Mouse (Mus musculus) limb, embryonic 10.5 days (tissue): Measurements from ENCODE around the gene Hoxb4. TPM values are rescaled to one million over a fixed set of nuclear protein-coding genes. Genes with fewer than 3 reads are reported as not detected.

Source experiments
- DNase-seq: peaks from one replicate; pipeline ENCODE4 v3.0.0-alpha.2; 2017; ENCODE audit warnings: low spot score
- H3K27ac ChIP-seq: fragments of 300-500 bp; sonication (generic); 2 replicates; pipeline ENCODE4 v1.5.1; 2016; ENCODE audit warnings: mild to moderate bottlenecking
- H3K27me3 ChIP-seq: fragments of 300-500 bp; sonication (generic); 2 replicates; pipeline ENCODE4 v1.6.1; 2016; ENCODE audit warnings: low read depth, mild to moderate bottlenecking; ENCODE audit not compliant: poor library complexity, severe bottlenecking
- H3K36me3 ChIP-seq: fragments of 300-500 bp; sonication (generic); 2 replicates; pipeline ENCODE4 v1.6.1; 2016; ENCODE audit warnings: mild to moderate bottlenecking, moderate library complexity
- H3K4me1 ChIP-seq: fragments of 300-500 bp; sonication (generic); 2 replicates; pipeline ENCODE4 v1.6.1; 2016
- H3K4me3 ChIP-seq: fragments of 300-500 bp; sonication (generic); 2 replicates; pipeline ENCODE4 v1.5.1; 2016; ENCODE audit warnings: mild to moderate bottlenecking, moderate library complexity
- H3K9me3 ChIP-seq: fragments of 300-500 bp; sonication (generic); replicated peaks from 2 replicates; pipeline ENCODE4 v1.6.1; 2016; ENCODE audit warnings: mild to moderate bottlenecking
- WGBS: fragments of 180-500 bp; shearing (Covaris S2); methylation state at CpG from one replicate; pipeline ENCODE4 v1.1.7; 2016; 5-methylcytosine and 5-hydroxymethylcytosine counted together
- polyA plus RNA-seq: library from polyadenylated mRNA; unstranded; fragments of >200 nt; fragmentation: Nextera tagmentation; extraction: Ambion mirVana; gene quantifications from 2 replicates; pipeline ENCODE4 v1.2.1, GENCODE M21; 2016

The Hoxb4 gene
- polyA plus RNA-seq = 0.89 and 1.2 TPM in 2 replicates

DNA sequence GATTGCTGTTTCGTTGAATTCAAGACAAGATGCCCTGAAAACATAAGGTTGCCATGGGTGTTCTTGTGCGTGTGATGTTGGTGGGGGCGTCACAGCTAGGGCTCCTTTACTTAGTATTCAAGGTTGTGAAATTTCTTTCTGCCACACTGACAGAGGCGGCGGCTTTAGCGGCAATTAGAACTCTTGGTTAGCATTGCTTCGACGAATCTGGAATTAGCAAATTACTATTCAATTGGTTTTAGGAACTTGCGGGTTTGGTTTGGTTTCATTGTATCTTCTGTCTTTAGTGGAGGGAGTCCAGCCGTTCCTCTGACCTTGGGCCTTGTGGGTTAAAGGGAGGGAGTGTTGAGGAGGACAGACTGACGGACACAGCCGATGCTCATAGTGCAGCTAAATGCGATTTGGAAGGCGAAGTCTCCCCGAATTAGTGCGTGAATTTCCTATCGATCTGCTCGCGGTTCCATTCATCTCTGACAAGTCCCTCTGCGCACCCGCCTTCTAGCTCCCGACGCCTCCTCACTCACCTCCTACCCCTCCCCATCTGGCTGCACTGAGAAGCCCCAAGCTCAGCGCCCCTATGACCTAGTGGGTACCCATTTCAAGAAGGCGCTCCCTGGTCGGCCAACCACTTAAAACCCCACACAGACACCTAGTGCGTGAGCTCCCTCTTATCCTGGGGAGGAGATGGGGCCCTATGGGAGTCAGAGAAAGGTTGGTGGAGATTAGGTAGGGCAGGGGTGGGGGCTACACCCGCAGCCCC is at the start of gene Hoxb4:
TSS of gene Hoxb4 (plus strand) at position 660 of the 760 bp plus-strand sequence.
- peak within 1 kb of the TSS; percentile 73 for H3K4me3 ChIP-seq
- H3K36me3 ChIP-seq = no peaks in the 10 kb centered on the region
- peak within 1 kb of the TSS; percentile 94 for H3K27ac ChIP-seq
- WGBS = 2% methylated on average over 28 of the region's 28 CpGs
- DNase-seq = peak; percentile 66
- peaks cover 98% of the 10 kb centered on the region for H3K4me1 ChIP-seq
- no peaks in the 10 kb centered on the region for H3K9me3 ChIP-seq
- H3K27me3 ChIP-seq = peaks cover 96% of the 10 kb centered on the region

DNA sequence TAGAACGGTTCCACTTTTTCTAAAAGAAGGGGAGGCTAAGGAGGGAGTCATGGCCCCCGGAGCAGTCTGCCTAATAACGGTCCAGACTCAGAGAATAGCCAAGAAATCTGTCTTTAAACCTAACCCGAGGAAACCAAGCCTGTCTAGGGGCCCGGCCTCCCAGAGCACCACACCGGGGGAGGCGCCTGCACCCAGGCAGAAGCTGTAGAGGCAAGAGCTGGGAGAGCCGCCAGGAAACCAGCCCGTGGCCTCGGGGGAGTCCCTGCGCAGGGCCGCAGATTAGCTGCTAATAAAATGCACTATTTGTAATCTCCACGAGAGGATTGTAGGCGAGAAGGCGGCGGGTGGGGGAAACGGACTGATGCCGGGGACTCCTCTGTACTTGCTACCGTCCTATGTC is 48.2 kb upstream of the Hoxb4 start:
- 1% methylated on average over 19 of the region's 19 CpGs for WGBS
- H3K4me3 ChIP-seq = peak overlapping the region; percentile 50
- H3K27me3 ChIP-seq = peaks cover 100% of the 10 kb centered on the region
- peak; percentile 66 for DNase-seq
- H3K9me3 ChIP-seq = no peaks in the 10 kb centered on the region
- H3K27ac ChIP-seq = no peak overlapping the region
- no peaks in the 10 kb centered on the region for H3K36me3 ChIP-seq
- H3K4me1 ChIP-seq = peaks cover 55% of the 10 kb centered on the region

DNA sequence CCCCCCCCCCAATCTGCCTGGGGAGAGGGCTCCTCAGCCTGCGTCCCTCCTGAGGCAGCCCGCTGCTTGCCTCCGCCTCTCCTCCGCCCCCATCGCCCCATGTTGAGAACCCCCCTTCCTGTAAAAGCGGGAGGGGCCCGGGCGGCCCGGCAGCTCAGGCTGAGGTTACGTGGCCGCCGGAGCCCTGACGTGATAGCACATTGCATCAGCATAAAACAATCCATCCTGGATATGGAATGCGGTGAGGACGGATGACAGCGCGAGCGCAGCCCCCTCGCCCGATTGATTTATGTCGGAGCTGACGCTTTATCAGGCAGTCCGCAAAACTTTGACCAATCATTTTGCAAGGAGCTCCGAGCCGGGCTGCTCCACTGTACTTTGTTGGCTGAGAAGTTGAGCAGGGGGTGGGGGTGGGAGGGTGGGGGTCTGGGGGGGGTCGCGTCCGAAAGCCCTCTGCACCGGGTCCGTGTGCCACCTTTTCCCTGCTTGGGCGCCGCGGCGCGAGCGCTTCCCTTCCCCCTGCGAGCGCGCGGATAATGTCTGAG is 47.0 kb upstream of the Hoxb4 start, which contains the start of gene Hoxb9:
TSS of gene Hoxb9 (plus strand) at position 462 of the 545 bp plus-strand sequence.
- H3K9me3 ChIP-seq = no peaks in the 10 kb centered on the region
- DNase-seq = peak; percentile 67
- under 1% methylated on average over 40 of the region's 40 CpGs for WGBS
- peaks cover 100% of the 10 kb centered on the region for H3K27me3 ChIP-seq
- H3K4me1 ChIP-seq = peaks cover 48% of the 10 kb centered on the region
- H3K4me3 ChIP-seq = peak within 1 kb of the TSS; percentile 50
- no peaks in the 10 kb centered on the region for H3K36me3 ChIP-seq
- H3K27ac ChIP-seq = peak within 1 kb of the TSS; percentile 76

DNA sequence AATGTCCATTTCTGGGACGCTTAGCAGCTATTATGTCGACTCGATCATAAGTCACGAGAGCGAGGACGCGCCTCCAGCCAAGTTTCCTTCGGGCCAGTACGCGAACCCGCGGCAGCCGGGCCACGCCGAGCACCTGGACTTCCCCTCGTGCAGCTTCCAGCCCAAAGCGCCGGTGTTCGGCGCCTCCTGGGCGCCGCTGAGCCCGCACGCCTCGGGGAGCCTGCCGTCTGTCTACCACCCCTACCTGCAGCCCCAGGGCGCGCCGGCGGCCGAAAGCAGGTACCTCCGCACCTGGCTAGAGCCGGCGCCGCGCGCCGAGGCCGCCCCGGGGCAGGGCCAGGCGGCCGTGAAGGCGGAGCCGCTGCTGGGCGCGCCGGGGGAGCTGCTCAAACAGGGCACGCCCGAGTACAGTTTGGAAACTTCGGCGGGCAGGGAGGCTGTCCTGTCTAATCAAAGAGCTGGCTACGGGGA is 46.5 kb upstream of the Hoxb4 start:
- Histone ChIP-seq H3K9me3 (no peaks in the 10 kb centered on the region), H3K27me3 (peaks cover 100% of the 10 kb centered on the region), H3K4me3 (peak overlapping the region; percentile 50), H3K4me1 (peaks cover 44% of the 10 kb centered on the region), H3K36me3 (no peaks in the 10 kb centered on the region), H3K27ac (peak overlapping the region; percentile 76)
- WGBS = under 1% methylated on average over 52 of the region's 52 CpGs
- DNase-seq = no peak

DNA sequence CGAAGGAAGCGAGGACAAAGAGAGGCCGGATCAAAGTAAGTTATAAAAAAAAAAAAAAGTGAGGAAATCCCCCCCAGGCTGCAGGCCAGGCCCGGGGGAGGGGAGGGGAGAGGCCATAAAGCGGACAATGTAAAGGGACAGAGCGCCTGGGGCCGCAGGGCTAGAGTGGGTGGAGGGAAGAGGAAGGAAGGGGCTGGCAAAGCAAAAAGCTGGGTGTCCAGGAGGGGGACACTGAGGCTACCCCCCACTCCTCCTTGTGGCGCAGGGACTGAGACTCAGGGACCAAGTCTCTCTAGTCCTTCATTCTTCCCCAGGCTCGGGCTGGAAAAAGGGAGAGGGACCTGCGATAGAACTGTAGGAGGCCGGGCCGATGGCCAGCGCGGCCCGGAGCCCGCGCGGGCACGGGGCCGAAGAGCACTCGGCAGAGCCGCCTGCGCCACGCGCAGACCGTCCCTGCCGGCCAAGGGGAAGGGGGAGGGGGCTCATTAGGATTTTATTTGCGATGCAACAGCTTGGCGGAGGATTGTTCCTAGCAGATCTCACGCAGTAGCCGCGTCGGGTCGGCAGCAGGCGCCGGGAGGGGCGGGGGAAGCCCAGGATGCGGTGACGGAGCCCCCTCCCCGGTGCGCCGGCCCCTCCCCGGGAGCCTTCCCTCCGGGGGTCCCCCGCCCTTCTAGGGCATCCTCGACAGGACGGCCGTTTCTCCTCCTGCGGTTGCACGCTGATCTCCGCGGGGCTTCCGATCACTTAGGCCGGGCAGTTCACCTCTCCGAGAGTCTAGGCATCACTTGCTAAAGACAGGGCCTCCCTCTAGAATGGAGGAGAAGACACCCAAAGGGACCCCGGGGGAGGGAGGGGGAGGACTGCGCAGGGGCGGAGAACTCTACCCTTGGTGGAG is 45.8 kb upstream of the Hoxb4 start:
- Histone ChIP-seq H3K27ac (peak overlapping the region; percentile 76), H3K9me3 (no peaks in the 10 kb centered on the region), H3K4me1 (peaks cover 50% of the 10 kb centered on the region), H3K27me3 (peaks cover 100% of the 10 kb centered on the region), H3K36me3 (no peaks in the 10 kb centered on the region), H3K4me3 (peak overlapping the region; percentile 50)
- DNase-seq = peak; percentile 69
- WGBS = under 1% methylated on average over 56 of the region's 58 CpGs

DNA sequence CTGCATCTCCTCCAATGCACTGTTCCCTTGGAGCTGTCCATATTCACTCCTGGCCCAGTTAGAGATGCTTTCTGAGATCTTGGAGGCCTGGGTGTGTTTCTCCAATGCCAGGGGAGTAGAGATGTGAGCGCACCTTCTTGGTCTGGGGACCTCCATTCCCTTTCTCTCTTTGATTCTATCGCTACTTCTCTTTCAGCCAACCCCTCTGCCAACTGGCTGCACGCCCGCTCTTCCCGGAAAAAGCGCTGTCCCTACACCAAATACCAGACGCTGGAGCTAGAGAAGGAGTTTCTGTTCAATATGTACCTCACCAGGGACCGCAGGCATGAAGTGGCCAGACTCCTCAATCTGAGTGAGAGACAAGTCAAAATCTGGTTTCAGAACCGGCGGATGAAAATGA is 43.6 kb upstream of the Hoxb4 start:
- 13% methylated on average over 10 of the region's 10 CpGs for WGBS
- Histone ChIP-seq H3K4me3 (no peak overlapping the region), H3K27ac (no peak overlapping the region), H3K4me1 (peaks cover 62% of the 10 kb centered on the region), H3K36me3 (no peaks in the 10 kb centered on the region), H3K27me3 (peaks cover 100% of the 10 kb centered on the region), H3K9me3 (no peaks in the 10 kb centered on the region)
- no peak for DNase-seq

DNA sequence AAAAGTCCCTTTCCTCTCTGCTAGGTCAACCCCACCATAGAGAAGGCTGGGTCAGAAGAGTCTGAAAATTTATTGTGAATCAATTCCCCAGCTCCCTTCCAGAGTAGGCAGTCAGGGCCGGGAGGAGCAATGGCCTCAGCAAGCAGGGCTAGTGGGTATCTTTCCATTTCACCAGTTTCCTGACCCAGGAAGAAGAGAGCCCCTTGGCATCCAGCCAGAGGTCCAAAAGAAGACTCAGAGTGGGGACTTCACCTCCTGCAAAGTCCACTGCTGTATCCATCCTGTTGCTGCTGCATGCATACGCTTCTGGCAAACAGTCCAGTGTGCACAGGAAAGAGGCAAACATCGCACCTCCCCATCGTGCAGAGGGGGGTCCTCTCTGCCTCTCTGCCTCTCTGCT is 42.2 kb upstream of the Hoxb4 start:
- Histone ChIP-seq H3K4me3 (no peak overlapping the region), H3K27me3 (peaks cover 100% of the 10 kb centered on the region), H3K9me3 (no peaks in the 10 kb centered on the region), H3K27ac (no peak overlapping the region), H3K4me1 (peaks cover 52% of the 10 kb centered on the region), H3K36me3 (no peaks in the 10 kb centered on the region)
- no peak for DNase-seq
- 18% methylated on average over 4 of the region's 4 CpGs for WGBS

DNA sequence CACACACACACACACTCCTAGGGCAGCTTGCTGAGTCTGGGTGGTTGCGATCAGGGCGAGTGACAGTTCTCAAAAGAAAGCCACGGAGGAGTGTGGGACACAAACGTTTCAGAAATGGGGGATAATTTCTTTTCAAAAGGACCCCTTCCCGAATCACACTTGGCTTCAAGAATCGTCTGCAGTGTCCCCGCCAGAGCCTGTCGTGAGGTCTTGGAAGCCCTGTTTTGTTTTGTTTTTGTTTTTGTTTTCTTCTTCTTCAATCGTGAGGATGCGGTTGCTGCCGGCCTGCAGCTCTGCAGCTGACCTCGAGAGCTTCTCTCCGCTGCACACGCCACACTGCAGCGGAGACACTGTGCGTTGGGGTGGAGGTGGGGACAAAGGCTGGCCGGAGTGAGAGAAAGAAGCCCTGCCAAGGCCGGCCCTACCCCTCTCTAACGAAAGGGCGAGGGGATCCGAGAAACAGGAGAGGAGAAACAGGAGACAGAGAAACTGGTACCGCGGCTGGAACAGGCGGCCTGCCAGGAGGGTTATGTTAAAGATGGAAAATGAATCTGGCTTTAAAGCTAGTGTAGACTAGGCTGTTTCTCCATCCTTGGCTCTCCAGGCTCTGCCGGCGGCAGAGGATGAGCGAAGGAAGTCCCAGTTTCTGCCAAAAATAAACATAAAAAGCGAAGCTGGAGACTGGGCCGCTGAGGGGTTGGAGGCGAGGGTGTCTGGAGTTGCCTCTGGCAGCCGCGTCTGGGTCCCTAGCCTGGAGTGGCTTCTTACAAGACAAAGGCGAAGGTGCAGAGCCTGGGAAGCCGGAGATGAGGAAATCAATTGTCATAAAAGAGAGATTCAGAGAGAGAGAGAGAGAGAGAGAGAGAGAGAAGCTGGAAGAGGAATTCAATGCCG is 40.7 kb upstream of the Hoxb4 start:
- peaks cover 52% of the 10 kb centered on the region for H3K4me1 ChIP-seq
- WGBS = 2% methylated on average over 35 of the region's 35 CpGs
- peaks cover 99% of the 10 kb centered on the region for H3K27me3 ChIP-seq
- DNase-seq = no peak
- peak overlapping the region; percentile 37 for H3K4me3 ChIP-seq
- H3K9me3 ChIP-seq = no peaks in the 10 kb centered on the region
- H3K27ac ChIP-seq = peak overlapping the region; percentile 46; the same call in 1 of the 2 replicates
- H3K36me3 ChIP-seq = no peaks in the 10 kb centered on the region

DNA sequence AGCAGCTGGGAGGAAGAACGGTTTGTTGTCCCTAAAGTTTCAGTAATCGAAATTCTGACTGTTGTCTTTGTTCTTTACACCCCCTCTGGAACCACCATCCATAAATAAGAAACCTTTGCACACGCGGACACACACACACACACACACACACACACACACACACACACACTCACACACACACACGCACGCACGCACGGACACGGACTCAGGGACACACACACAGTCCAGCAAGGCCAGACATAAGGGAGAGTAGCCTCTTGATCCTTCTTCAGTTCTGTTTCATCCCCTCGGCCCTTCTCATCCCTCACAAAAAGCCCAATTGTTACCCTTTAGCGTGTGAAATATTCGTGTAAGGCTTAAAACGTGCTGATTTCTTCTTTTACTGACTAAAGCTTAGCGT is 39.7 kb upstream of the Hoxb4 start:
- Histone ChIP-seq H3K4me1 (peaks cover 53% of the 10 kb centered on the region), H3K27me3 (peaks cover 99% of the 10 kb centered on the region), H3K27ac (no peak overlapping the region), H3K4me3 (0 out of 2 replicates have a peak overlapping the region, but pooled peaks have one; percentile 6), H3K36me3 (no peaks in the 10 kb centered on the region), H3K9me3 (no peaks in the 10 kb centered on the region)
- DNase-seq = no peak
- 11% methylated on average over 14 of the region's 14 CpGs for WGBS

DNA sequence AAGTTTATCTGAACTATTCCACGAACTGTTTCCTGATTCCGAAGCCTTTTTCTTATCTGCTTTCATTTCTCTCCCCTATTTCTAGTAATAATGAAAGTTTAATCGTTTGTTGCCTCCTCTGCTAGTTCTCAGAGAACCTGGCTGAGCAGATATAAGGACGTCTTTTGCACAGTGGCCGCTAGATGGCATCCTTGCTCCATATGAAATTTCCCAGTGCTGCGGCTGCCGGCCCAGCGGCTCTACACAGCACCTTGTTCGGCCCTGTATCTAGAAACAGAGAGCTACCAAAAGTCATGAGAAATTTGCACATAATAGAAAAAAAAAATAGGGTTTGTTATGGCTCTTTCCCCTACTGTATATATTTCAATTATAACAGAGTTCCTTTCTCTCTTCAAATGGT is 39.3 kb upstream of the Hoxb4 start:
- WGBS = under 1% methylated on average over 9 of the region's 9 CpGs
- DNase-seq = peak; percentile 96
- Histone ChIP-seq H3K4me3 (no peak overlapping the region), H3K27ac (no peak overlapping the region), H3K36me3 (no peaks in the 10 kb centered on the region), H3K27me3 (peaks cover 99% of the 10 kb centered on the region), H3K9me3 (no peaks in the 10 kb centered on the region), H3K4me1 (peaks cover 58% of the 10 kb centered on the region)

DNA sequence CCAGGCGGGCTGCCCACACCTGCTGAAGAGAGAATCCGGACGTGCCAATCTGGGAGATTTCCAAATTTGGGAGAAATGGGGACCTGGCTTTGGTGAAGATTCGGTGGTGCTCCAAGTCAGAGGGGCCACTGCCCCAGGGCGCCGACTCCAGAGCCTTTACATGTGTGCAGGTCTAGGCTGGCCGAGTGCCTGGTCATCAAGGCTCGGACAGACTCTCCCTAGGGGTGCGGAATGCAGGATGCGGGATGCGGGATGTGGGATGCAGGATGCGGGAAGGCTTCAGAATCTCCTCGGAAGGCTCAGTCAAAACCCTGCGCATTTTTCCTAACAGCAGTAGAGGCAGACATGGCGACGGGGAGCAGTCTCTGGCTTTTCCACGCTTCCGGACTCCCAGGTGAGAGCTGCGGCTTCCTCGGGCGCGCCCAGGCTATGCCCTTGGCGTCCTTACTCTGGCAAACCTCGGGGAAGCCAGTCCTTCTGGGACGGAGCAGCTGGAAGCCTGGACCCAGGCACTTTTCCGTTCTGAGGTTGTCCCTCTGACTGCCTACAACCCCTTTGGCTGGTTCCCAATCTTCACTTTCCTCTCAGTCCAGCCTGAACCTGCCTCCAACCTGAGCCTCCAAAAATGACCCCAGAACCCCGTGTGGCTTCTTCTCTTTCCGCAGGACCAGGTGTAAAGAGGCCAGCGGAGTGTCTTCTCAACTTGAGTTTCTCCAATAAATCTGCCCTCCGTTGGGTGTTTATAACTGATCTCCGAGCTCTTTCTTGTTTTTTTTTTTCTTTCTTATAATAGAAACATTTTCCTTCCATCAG is 38.4 kb upstream of the Hoxb4 start:
- Histone ChIP-seq H3K4me1 (peaks cover 64% of the 10 kb centered on the region), H3K27me3 (peaks cover 99% of the 10 kb centered on the region), H3K4me3 (peak overlapping the region; percentile 33), H3K9me3 (no peaks in the 10 kb centered on the region), H3K36me3 (no peaks in the 10 kb centered on the region), H3K27ac (no peak overlapping the region)
- 3% methylated on average over 31 of the region's 31 CpGs for WGBS
- no peak for DNase-seq
